Mouse (Mus musculus): Measurements from ENCODE around the gene Coro1b.

- no peak for TF ChIP-seq CTCF (IDR thresholded peaks at IDR 0.05; ENCODE audit: borderline replicate concordance, insufficient read depth, low read depth, low read length)
- TF ChIP-seq POLR2A (IDR thresholded peaks at IDR 0.05; ENCODE audit: borderline replicate concordance, insufficient read depth, low read length): no peak
Measured at GRCm38 (mm10) chr19:4103294-4103693, 45.1 kb upstream of the Coro1b start.

All from cerebellum, adult 2 months (tissue).